Mouse (Mus musculus) midbrain, embryonic 10.5 days (tissue): Measurements from ENCODE around the gene Snta1. TPM values are rescaled to one million over a fixed set of nuclear protein-coding genes. Genes with fewer than 3 reads are reported as not detected.

ENCODE experiments used
- DNase-seq: peaks from one replicate; pipeline ENCODE4 v3.0.0-alpha.2; 2017; ENCODE audit warnings: low spot score
- H3K27ac ChIP-seq: fragments of 300-500 bp; sonication (generic); replicated peaks from 2 replicates; pipeline ENCODE4 v1.5.1; 2016; ENCODE audit warnings: mild to moderate bottlenecking
- H3K27me3 ChIP-seq: fragments of 300-500 bp; sonication (generic); 2 replicates; pipeline ENCODE4 v1.6.1; 2016; ENCODE audit warnings: low read depth, mild to moderate bottlenecking; ENCODE audit not compliant: poor library complexity, severe bottlenecking
- H3K36me3 ChIP-seq: fragments of 300-500 bp; sonication (generic); 2 replicates; pipeline ENCODE4 v1.6.1; 2016; ENCODE audit warnings: mild to moderate bottlenecking, moderate library complexity
- H3K4me1 ChIP-seq: fragments of 300-500 bp; sonication (generic); 2 replicates; pipeline ENCODE4 v1.6.1; 2016
- H3K4me3 ChIP-seq: fragments of 300-500 bp; sonication (generic); 2 replicates; pipeline ENCODE4 v1.5.1; 2016; ENCODE audit warnings: mild to moderate bottlenecking, moderate library complexity
- H3K9me3 ChIP-seq: fragments of 300-500 bp; sonication (generic); replicated peaks from 2 replicates; pipeline ENCODE4 v1.6.1; 2016; ENCODE audit warnings: mild to moderate bottlenecking
- WGBS: fragments of 180-500 bp; shearing (Covaris S2); methylation state at CpG from one replicate; pipeline ENCODE4 v1.1.7; 2016; 5-methylcytosine and 5-hydroxymethylcytosine counted together
- polyA plus RNA-seq: library from polyadenylated mRNA; unstranded; fragments of >200 nt; fragmentation: Nextera tagmentation; extraction: Ambion mirVana; gene quantifications from 2 replicates; pipeline ENCODE4 v1.2.1, GENCODE M21; 2016

Gene Snta1
- polyA plus RNA-seq, 1 experiment from 2014 or later: 3.0 TPM

- no peak overlapping the region for H3K4me3 ChIP-seq
- 88% methylated on average over 4 of the region's 4 CpGs for WGBS
- H3K27me3 ChIP-seq: no peaks in the 10 kb centered on the region
- DNase-seq: no peak
- peaks cover 15% of the 10 kb centered on the region for H3K36me3 ChIP-seq
- 0 out of 2 replicates have a peak, but pooled peaks cover 2% of the 10 kb centered on the region for H3K9me3 ChIP-seq
- no peaks in the 10 kb centered on the region for H3K4me1 ChIP-seq
- H3K27ac ChIP-seq: no peak overlapping the region
Observed at GRCm38 (mm10) chr2:154335572-154335971, 72.3 kb downstream of the Snta1 start.

- Histone ChIP-seq H3K4me1 (no peaks in the 10 kb centered on the region), H3K9me3 (no peaks in the 10 kb centered on the region), H3K36me3 (no peaks in the 10 kb centered on the region), H3K27ac (no peak overlapping the region), H3K4me3 (no peak overlapping the region), H3K27me3 (no peaks in the 10 kb centered on the region)
- no peak for DNase-seq
- WGBS: 87% methylated on average over 3 of the region's 3 CpGs
Observed at GRCm38 (mm10) chr2:154326852-154327251, 81.0 kb downstream of the Snta1 start.

Other genes with a start within 250 kb of the Snta1 start
- gene Bpifa5, start 245.5 kb downstream of the Snta1 start, polyA plus RNA-seq: not detected in 2 replicates
- not detected in 2 replicates for gene Bpifb1, start 217.3 kb downstream of the Snta1 start, polyA plus RNA-seq
- gene Bpifb5, start 184.4 kb downstream of the Snta1 start, polyA plus RNA-seq: 0.19 and 0.25 TPM in 2 replicates
- gene Bpifb9a, start 150.2 kb downstream of the Snta1 start, polyA plus RNA-seq: not detected in 2 replicates
- gene Bpifb9b, start 100.9 kb downstream of the Snta1 start, polyA plus RNA-seq: not detected in 2 replicates
- 14.2 and 15.9 TPM in 2 replicates for gene Cdk5rap1, start 35.1 kb downstream of the Snta1 start, polyA plus RNA-seq
- gene Cbfa2t2, start 28.4 kb upstream of the Snta1 start, polyA plus RNA-seq: 67.4 and 88.4 TPM in 2 replicates
- 4.4 and 5.1 TPM in 2 replicates for gene 1700003F12Rik, start 139.0 kb upstream of the Snta1 start, polyA plus RNA-seq
- 0.81 and 0.98 TPM in 2 replicates for gene Actl10, start 143.7 kb upstream of the Snta1 start, polyA plus RNA-seq
- gene Necab3, start 150.8 kb upstream of the Snta1 start, polyA plus RNA-seq: 5.2 and 7.6 TPM in 2 replicates
- 34.9 and 35.5 TPM in 2 replicates for gene E2f1, start 161.8 kb upstream of the Snta1 start, polyA plus RNA-seq
- 13.2 and 13.9 TPM in 2 replicates for gene Pxmp4, start 195.6 kb upstream of the Snta1 start, polyA plus RNA-seq
- 0.92 and 1.1 TPM in 2 replicates for gene Zfp341, start 205.2 kb upstream of the Snta1 start, polyA plus RNA-seq
- gene 4930519P11Rik, start 205.3 kb upstream of the Snta1 start, polyA plus RNA-seq: 0.30 TPM in 1 of 2 replicates, not detected in the other
- 13.1 and 13.8 TPM in 2 replicates for gene Chmp4b, start 243.6 kb upstream of the Snta1 start, polyA plus RNA-seq